Mouse (Mus musculus) c-Kit-positive CD71-positive TER-119-positive erythroid progenitor cells, embryonic 14.5 days (primary cell): ENCODE data around the gene Tcf7l2.

Source experiments
- DNase-seq: peaks from one replicate; pipeline ENCODE4 v3.0.0-alpha.2; 2013; ENCODE audit warnings: low spot score

Tcf7l2 gene

GRCm38 (mm10) chr19:55833807-55834385 is 92.3 kb downstream of the Tcf7l2 start:
- no peak for DNase-seq

- no peak for DNase-seq
Observed at GRCm38 (mm10) chr19:55836930-55837687, 95.5 kb downstream of the Tcf7l2 start.

GRCm38 (mm10) chr19:55837924-55838323 is 96.3 kb downstream of the Tcf7l2 start:
- no peak for DNase-seq

DNA sequence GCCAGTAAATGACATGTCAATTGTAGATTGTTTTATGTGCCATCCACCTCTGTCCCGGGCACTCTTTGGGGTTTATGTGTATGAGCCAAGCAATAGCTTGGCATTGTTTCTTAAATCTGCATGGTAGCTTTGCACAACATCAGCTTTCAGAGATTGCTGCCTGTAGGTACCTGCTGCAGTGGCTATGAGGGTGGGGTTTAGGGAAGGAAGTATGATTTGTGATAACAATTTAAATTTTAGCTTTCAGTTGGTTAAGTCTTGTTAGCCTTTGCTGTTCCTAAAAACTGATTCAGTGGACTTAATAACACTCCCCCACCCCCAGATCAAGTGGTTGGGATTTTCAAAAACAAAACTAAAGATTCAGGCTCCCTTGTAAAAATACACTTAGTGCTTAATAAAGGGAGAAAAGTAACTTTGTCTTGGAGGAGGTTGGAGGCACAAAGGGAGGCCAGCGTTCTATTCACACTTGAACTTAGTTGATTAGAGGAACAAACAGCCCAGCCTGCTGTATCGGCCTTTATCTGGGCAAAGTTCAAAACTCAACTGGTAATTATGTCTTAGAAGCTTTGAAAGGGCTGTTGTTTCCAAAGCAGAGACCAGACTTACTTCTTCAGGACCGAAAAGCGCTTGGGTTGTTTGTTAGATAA is 96.9 kb downstream of the Tcf7l2 start:
- no peak for DNase-seq

DNA sequence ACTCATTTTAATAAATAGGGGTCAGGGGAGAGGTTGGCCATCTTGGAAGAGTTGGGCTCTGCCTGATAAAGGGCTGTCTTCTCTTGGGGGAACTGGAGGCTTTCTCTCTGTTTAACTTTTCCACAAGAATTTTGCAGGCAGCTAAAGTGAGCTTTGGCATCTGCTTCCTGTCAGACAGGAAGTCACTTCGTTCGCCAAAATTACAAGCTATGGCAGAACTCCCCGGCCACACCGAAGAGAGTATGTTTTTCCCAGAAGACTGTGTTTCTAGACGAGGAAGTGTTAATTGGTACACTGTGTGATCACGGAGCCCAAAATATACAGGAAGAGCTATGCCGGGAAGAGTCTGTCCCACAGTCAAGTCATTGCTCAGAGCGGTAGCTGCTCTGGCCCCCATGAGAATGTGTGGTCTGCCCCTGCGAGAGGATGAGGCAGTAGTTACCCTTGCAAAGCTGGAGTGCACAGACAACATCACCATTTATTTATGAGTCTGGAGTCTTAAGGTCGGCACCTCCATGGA is 97.5 kb downstream of the Tcf7l2 start:
- no peak for DNase-seq

DNA sequence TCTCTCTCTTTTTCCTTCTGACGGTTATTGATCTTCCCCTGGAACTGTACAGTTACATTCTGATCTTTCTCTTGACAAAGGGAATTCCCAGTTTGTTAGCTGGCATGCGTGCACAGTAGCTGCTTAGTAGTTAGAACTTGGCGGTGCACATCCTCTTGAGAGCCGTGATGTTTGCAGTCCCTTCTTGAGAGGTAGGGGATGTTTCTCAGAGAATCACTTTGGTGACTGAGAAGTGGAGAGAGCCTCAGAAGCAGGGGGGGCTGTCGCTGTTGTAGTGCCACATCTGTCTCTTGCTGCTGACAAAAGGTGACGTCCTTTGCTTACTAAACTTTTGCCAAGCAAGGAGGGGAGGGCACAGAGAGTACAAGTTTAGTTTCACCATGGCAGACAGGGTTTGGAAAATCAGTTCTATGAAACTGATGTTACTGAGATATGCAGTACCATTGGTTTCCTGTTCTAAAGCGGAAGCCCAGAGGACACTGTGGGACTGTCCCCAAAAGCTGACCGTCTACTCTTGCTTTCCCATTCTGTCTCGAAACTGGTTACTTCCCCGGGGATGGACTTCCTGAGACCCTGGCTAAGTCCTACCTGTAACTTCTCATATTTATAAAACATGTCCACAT is 99.0 kb downstream of the Tcf7l2 start:
- no peak for DNase-seq

DNA sequence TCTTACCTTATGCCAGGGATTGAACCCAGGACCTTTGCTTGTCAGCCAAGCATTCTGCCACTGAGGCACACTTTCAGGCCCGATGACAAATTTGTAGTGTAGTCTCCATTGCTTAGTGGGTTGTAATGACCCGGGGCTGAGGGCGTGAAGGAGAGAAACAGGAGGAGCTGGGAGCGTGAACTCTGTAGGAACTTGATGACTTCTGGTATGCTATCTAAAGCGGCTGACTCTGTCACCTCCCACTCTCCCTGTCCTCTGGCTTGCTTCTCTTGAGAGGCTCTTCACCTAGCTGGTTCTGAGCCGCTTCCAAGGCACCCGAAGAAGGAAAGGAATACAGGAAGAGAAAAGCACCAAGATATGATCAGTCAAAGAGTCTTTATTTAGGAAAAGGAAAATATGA is 100.4 kb downstream of the Tcf7l2 start:
- no peak for DNase-seq

DNA sequence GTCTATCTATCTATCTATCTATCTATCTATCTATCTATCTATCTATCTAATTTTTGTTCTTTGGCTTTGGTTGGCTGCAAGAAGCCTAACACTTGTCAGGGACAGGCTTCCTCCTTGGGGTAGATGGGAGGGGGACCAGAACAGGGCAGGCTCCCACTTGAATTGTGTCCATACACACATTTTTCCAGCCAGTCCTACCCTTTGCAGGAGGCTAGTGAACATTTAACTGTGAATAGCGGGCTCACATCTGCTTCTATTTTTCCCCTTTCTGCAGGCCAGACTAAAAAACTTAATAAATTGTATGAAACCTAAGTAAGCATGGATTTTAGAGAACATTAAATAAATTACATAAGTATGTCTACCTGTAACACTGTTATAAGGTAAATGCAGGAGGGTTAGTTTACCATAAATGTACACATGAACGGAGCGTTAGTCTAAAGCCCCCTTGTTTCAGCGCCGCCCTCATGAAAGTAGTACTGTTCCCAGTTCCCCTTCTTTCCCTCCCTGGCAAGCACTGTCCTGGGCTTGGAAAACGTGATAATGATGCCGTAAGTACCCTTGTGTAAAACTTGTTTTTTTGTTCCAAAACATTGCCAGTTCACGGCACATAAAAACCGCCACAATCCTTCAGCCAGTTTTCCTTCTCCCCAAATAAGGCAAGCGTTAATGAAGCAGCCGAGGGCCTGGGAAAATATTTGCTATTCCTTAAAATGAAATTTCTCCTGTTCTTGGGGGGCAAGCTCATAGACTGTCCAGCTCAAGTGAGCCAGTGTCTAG is 101.7 kb downstream of the Tcf7l2 start:
- DNase-seq: no peak

DNA sequence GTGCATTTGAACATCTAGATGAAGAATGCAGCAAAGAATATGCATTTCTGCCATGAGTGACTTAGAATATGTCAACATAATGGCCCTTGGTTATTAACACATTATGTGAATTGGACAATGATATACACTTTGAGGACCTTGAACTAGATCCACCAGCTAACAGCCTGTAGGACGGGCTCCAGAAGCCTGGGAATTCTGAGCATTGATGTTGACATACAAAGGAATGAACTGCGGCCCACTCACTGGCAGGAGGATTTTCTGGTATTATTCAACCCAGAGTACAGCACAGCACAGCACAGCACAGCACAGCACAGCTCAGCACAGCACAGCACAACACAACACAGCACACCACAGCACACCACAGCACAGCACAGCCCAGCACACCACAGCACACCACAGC is 104.1 kb downstream of the Tcf7l2 start:
- DNase-seq: no peak

DNA sequence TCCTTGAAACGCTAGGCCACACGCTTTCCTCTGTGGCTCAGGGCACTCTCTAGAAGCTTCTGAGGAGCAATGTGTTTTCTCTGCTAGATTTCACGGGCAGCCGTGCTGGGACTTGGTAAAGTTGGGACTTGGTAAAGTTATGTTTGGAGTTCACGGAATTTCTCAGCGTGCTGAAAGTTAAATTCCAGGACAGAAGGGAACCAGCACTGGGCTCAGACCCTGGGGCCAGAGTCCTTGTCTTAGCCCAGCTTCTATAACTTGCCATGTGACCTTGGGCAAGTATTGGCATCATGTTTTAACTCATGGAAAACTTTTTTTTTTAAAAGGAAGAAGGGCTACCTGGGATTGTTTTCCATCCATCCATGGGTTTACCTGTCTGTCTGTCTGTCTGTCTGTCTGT is 104.6 kb downstream of the Tcf7l2 start:
- no peak for DNase-seq

DNA sequence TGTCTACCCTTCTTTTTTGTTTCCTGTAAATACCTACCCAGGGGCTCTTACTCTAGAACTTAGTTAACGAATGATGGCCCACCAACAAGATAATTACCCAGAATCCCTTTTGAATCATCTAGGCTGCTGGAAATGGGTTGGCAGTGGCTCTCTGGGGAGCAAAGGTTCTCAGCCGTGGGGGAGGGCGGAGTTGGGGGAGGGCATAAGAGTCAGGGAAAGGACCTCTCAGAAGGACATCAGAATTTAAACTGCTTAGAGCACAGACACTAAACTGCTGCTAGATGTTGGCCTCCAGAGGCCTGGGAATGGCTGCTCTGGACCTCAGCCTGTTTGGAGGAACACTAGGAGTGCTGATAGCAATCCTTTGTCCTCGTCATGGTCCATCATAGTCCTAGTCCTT is 105.4 kb downstream of the Tcf7l2 start:
- no peak for DNase-seq

GRCm38 (mm10) chr19:55850402-55851078 is 108.9 kb downstream of the Tcf7l2 start:
- DNase-seq: no peak

GRCm38 (mm10) chr19:55851498-55852324 is 110.1 kb downstream of the Tcf7l2 start:
- DNase-seq: no peak

DNA sequence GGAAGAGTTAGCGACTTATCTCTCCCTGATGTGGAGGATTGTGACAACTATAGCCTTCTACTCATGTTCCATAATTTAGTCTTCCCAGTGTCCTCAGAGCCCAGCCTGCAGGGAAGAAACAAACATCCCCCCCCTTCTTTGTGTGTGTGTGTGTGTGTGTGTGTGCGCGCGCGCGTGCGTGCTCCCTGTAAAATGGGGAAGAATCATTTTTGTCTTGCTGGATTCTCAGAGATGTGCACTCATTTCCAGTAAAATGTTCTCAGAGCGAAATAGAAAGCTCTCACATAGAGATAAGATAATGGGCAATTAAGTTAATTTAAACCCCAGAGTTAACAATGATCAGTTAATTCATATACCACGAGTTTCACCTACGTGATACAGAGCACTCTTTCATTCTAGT is 112.8 kb downstream of the Tcf7l2 start:
- DNase-seq: no peak

- no peak for DNase-seq
Observed at GRCm38 (mm10) chr19:55855571-55855970, 114.0 kb downstream of the Tcf7l2 start.

GRCm38 (mm10) chr19:55857328-55857727 is 115.7 kb downstream of the Tcf7l2 start:
- no peak for DNase-seq

DNA sequence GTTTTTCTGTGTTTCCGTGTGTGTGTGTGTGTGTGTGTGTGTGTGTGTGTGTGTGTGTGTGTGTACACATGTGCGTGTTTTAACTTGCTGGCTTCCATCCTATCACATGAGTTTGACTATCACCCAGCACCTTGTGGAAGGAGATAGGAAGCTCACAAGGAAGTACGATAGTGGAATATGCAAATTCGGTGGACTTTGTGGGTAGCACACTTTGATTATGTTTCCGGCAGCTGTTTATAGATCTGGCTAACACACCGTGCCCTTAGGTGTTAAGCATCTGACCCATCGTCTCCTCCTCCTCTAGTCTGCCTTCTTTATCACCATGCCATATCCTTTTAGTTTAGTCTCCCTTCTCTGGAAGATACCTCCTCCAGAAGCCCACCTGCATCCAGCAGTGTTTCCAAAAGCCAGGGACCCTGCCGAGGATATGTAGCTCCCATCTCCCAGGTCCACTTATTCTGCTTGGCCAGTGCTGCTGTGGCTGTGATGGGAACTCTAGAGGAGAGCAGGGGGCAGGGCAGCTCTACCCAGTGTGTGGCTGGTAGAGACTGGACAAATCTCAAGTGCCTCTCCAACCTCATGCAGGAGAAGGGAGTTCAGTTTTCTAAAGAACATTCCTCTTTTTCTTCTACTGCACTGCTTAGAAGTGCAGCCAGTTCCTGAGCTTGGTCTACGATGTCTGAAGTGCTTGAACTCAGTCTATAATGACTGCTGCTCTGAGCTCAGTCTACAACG is 118.6 kb downstream of the Tcf7l2 start:
- DNase-seq: no peak

GRCm38 (mm10) chr19:55861746-55862145 is 120.1 kb downstream of the Tcf7l2 start:
- DNase-seq: peak; percentile 63

DNA sequence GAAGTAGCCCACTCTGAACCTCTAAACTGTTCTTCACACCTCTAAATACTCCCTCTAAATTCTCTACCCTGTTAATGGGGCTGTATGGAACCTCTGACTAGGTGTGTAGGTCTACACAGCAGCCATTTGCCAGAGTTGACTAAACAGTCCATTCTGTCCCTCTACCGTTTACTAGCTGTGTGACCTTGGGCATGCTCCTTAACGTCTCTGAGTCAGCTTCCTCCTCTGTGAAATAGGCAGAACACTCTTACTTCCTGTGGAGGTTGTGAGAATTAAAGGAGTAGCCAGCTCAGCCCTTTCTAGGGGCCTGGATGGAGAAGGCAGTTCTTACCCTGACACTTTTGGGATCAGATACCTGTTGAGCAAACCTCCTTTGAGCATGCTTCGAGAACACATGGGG is 120.9 kb downstream of the Tcf7l2 start:
- no peak for DNase-seq

DNA sequence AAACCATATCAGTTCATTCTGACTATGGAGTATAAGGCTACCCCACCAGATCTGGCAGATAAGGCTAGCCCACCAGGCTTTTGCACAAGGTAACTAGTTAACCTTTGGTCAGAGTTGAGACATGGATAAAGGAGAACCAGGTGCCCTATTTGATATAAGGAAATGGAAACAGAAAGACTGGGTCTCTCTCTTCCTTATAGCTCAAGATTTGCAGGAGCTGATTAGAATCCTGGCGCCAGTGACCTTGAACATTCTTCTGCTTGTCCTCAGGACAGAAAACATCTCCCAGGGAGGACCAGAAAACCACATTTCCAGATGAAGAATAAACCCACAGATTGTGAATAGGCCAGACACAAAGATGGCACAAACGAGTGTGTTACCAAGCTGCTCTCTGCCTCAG is 123.4 kb downstream of the Tcf7l2 start:
- DNase-seq: no peak
